Mouse (Mus musculus): ENCODE measurements at regions not wholly inside any gene's neighbourhood (a gene's known extent, or its start where the extent isn't known, plus 50 kb on each side); places are given as distances from the start of the nearest gene placed in this dataset.

DNA sequence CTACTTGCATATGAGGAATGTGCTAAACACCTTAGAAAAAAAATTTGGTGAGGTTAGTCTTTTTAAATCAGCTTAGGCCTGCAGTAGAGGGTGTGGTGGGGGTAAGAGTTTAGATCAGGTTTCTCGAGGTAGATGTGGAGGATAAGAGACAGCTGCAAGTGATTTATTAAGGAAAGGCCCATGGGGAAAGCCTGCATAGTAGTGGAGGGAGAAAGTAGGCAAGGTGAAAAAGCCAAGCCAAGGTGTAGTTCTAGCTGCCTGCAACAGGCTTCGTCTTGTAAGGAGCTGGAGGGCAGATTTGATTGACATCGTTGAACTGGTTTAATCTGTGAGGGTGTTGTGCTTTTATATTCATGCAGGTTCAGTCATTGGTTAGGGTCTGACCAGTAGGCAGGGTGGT, 182.2 kb upstream of the Slc30a5 start:
- no peak for TF ChIP-seq CTCF (IDR thresholded peaks at IDR 0.05; ENCODE audit: control insufficient read depth, insufficient read depth, low read length)
- TF ChIP-seq POLR2A (IDR thresholded peaks at IDR 0.05; ENCODE audit: borderline replicate concordance, control insufficient read depth, low read depth, low read length), result no peak
